Mouse (Mus musculus) MEL (cell line): ENCODE measurements around the gene Cox20.
"Not testable (repeated sequence)": the region's sequence is repeated elsewhere in the genome, so short reads cannot be mapped to it uniquely, and the experiment has no call there.

Source experiments
- CTCF ChIP-seq, 3 experiments: IDR thresholded peaks in 2 of 3; conservative IDR thresholded peaks in 1 of 3; 2 replicates each; pipeline ENCODE4 v1.5.1; 2011 to 2012; ENCODE audit warnings: low read length in 3 of 3, low read depth in 2 of 3, mild to moderate bottlenecking in 2 of 3, improper control_type of control experiment in 1 of 3, inconsistent platforms in 1 of 3, mixed read lengths in 1 of 3, moderate library complexity in 1 of 3; ENCODE audit not compliant: control insufficient read depth in 1 of 3, insufficient read depth in 1 of 3, poor library complexity in 1 of 3, severe bottlenecking in 1 of 3
- ELF1 ChIP-seq: IDR thresholded peaks from 2 replicates; pipeline ENCODE4 v1.6.1; 2014; ENCODE audit warnings: low read depth, mild to moderate bottlenecking, inconsistent platforms, low read length, improper control_type of control experiment, moderate library complexity
- GATA1 ChIP-seq: IDR thresholded peaks from 2 replicates; pipeline ENCODE4 v1.6.1; 2011; ENCODE audit warnings: low read depth, low read length, improper control_type of control experiment
- HCFC1 ChIP-seq: IDR thresholded peaks from 2 replicates; pipeline ENCODE4 v1.6.1; 2012; ENCODE audit warnings: low read depth, mild to moderate bottlenecking, inconsistent platforms, low read length, improper control_type of control experiment, moderate library complexity
- JUND ChIP-seq: IDR thresholded peaks from 2 replicates; pipeline ENCODE4 v1.6.1; 2011; ENCODE audit warnings: low read depth, mild to moderate bottlenecking, improper control_type of control experiment, low read length
- MEF2A ChIP-seq: IDR thresholded peaks from 2 replicates; pipeline ENCODE4 v1.6.1; 2014; ENCODE audit warnings: low read depth, mild to moderate bottlenecking, inconsistent platforms, low read length, improper control_type of control experiment; ENCODE audit not compliant: poor library complexity, insufficient replicate concordance, severe bottlenecking; ENCODE audit errors: extremely low read depth
- NELFE ChIP-seq: IDR thresholded peaks from 2 replicates; pipeline ENCODE4 v1.6.1; 2011; ENCODE audit warnings: low read depth, low read length, improper control_type of control experiment
- POLR2A ChIP-seq, 2 experiments: IDR thresholded peaks; 2 replicates each; pipeline ENCODE4 v1.6.1; 2011 to 2012; ENCODE audit warnings: low read length in 2 of 2, mild to moderate bottlenecking in 2 of 2, control low read depth in 1 of 2, improper control_type of control experiment in 1 of 2, low read depth in 1 of 2, moderate library complexity in 1 of 2; ENCODE audit not compliant: control insufficient read depth in 1 of 2, insufficient read depth in 1 of 2, poor library complexity in 1 of 2
- POLR2AphosphoS2 ChIP-seq: IDR thresholded peaks from 2 replicates; pipeline ENCODE4 v1.6.1; 2011; ENCODE audit warnings: low read length, improper control_type of control experiment
- RCOR1 ChIP-seq: IDR thresholded peaks from 2 replicates; pipeline ENCODE4 v1.6.1; 2012; ENCODE audit warnings: low read depth, mild to moderate bottlenecking, inconsistent platforms, low read length, improper control_type of control experiment

GRCm38 (mm10) chr1:178301261-178301660 is 17.7 kb upstream of the Cox20 start:
- not testable (repeated sequence) for TF ChIP-seq CTCF (IDR thresholded peaks at IDR 0.05 in 2 of 3, conservative IDR thresholded peaks at IDR 0.05 in 1 of 3; ENCODE audit: control insufficient read depth in 1 of 3, insufficient read depth in 1 of 3, low read depth in 2 of 3, low read length in 3 of 3, poor library complexity in 1 of 3, severe bottlenecking in 1 of 3); ELF1; POLR2A (IDR thresholded peaks at IDR 0.05; ENCODE audit: control insufficient read depth in 1 of 2, insufficient read depth in 1 of 2, low read depth in 1 of 2, low read length in 2 of 2, poor library complexity in 1 of 2); HCFC1; GATA1; MEF2A; RCOR1; NELFE; JUND; POLR2AphosphoS2
